Mouse (Mus musculus) lung, postnatal 0 days (tissue): ENCODE data around the gene Rtp4. TPM values are rescaled to one million over a fixed set of nuclear protein-coding genes. Genes with fewer than 3 reads are reported as not detected.

Experiments used
- ATAC-seq: fragments of 200-750 bp; cut with Nextera tagmentation; 2 replicates; pipeline ENCODE4 v1.8.0; 2017; ENCODE audit warnings: moderate library complexity
- DNase-seq: peaks from one replicate; pipeline ENCODE4 v3.0.0-alpha.2; 2016; ENCODE audit warnings: low spot score
- H3K27ac ChIP-seq: fragments of 300-500 bp; sonication (generic); 2 replicates; pipeline ENCODE4 v1.5.1; 2014; ENCODE audit warnings: antibody characterized with exemption, mild to moderate bottlenecking, low read length, mixed read lengths
- H3K27me3 ChIP-seq: fragments of 300-500 bp; sonication (generic); replicated peaks from 2 replicates; pipeline ENCODE4 v1.6.1; 2014; ENCODE audit warnings: low read length, mixed read lengths; ENCODE audit not compliant: insufficient read depth
- H3K36me3 ChIP-seq: fragments of 300-500 bp; sonication (generic); 2 replicates; pipeline ENCODE4 v1.6.1; 2014; ENCODE audit warnings: low read length, mixed read lengths; ENCODE audit not compliant: insufficient read depth
- H3K4me1 ChIP-seq: fragments of 300-500 bp; sonication (generic); 2 replicates; pipeline ENCODE4 v1.6.1; 2014; ENCODE audit warnings: antibody characterized with exemption, low read depth, low read length, mixed read lengths; ENCODE audit not compliant: insufficient read depth
- H3K4me2 ChIP-seq: fragments of 300-500 bp; sonication (generic); replicated peaks from 2 replicates; pipeline ENCODE4 v1.6.1; 2014; ENCODE audit warnings: low read depth, mild to moderate bottlenecking, low read length, moderate library complexity, mixed read lengths
- H3K4me3 ChIP-seq: fragments of 300-500 bp; sonication (generic); 2 replicates; pipeline ENCODE4 v1.5.1; 2014; ENCODE audit warnings: low read depth, low read length
- H3K9ac ChIP-seq: fragments of 300-500 bp; sonication (generic); replicated peaks from 2 replicates; pipeline ENCODE4 v1.6.1; 2014; ENCODE audit warnings: low read depth, mild to moderate bottlenecking
- H3K9me3 ChIP-seq: fragments of 300-500 bp; sonication (generic); 2 replicates; pipeline ENCODE4 v1.6.1; 2016; ENCODE audit warnings: low read length, mixed read lengths
- CTCF ChIP-seq: IDR thresholded peaks from 2 replicates; pipeline ENCODE4 v1.5.1; 2016; ENCODE audit warnings: antibody characterized with exemption, mild to moderate bottlenecking
- EP300 ChIP-seq: IDR thresholded peaks from 2 replicates; pipeline ENCODE4 v1.6.1; 2016; ENCODE audit warnings: antibody characterized with exemption, mild to moderate bottlenecking, control low read depth
- WGBS: fragments of 180-500 bp; shearing (Covaris S2); extraction: QIAGEN DNeasy Blood & Tissue Kit; methylation state at CpG from one replicate; pipeline ENCODE4 v1.1.7; 2014; 5-methylcytosine and 5-hydroxymethylcytosine counted together
- polyA plus RNA-seq: library from polyadenylated mRNA; unstranded; fragments of >200 nt; fragmentation: Nextera tagmentation; extraction: Ambion mirVana; gene quantifications from 2 replicates; pipeline ENCODE4 v1.2.1, GENCODE M21; 2015

Gene Rtp4
- 27.8 and 34.8 TPM in 2 replicates for polyA plus RNA-seq

GRCm38 (mm10) chr16:23520235-23520871 lies at the start of gene Rtp4, which contains the start of gene Masp1:
TSS of gene Rtp4 (plus strand) at chr16:23520291.
TSS of gene Masp1 (minus strand) at chr16:23520815.
- 3% methylated on average over 12 of the region's 12 CpGs for WGBS
- Histone ChIP-seq H3K27ac (no peak within 1 kb of the TSS), H3K27me3 (no peaks in the 10 kb centered on the region), H3K4me1 (no peaks in the 10 kb centered on the region; the same call in 1 of the 2 replicates), H3K4me2 (peak within 1 kb of the TSS; percentile 40), H3K4me3 (no peak within 1 kb of the TSS), H3K9ac (no peak within 1 kb of the TSS), H3K9me3 (no peaks in the 10 kb centered on the region), H3K36me3 (no peaks in the 10 kb centered on the region)
- DNase-seq (peak; percentile 14), ATAC-seq (no peak)
- TF ChIP-seq CTCF (no peak), EP300 (no peak)

- Histone ChIP-seq H3K9ac (no peak overlapping the region), H3K36me3 (no peaks in the 10 kb centered on the region), H3K4me2 (no peak overlapping the region), H3K27ac (no peak overlapping the region), H3K4me1 (no peaks in the 10 kb centered on the region), H3K27me3 (no peaks in the 10 kb centered on the region), H3K4me3 (no peak overlapping the region), H3K9me3 (no peaks in the 10 kb centered on the region)
- ATAC-seq (no peak), DNase-seq (no peak)
- WGBS = 84% methylated on average over 6 of the region's 6 CpGs
- TF ChIP-seq CTCF = no peak
- TF ChIP-seq EP300 = no peak
Observed at GRCm38 (mm10) chr16:23471551-23471950, 48.5 kb upstream of the Rtp4 start.

GRCm38 (mm10) chr16:23472046-23472445 lies 48.0 kb upstream of the Rtp4 start:
- no peak overlapping the region for H3K9ac ChIP-seq
- no peak overlapping the region for H3K4me2 ChIP-seq
- H3K4me1 ChIP-seq = no peaks in the 10 kb centered on the region
- 50% methylated on average over 3 of the region's 3 CpGs for WGBS
- ATAC-seq = no peak
- no peak for DNase-seq
- no peaks in the 10 kb centered on the region for H3K9me3 ChIP-seq
- no peak overlapping the region for H3K4me3 ChIP-seq
- no peaks in the 10 kb centered on the region for H3K27me3 ChIP-seq
- no peak overlapping the region for H3K27ac ChIP-seq
- H3K36me3 ChIP-seq = no peaks in the 10 kb centered on the region
- TF ChIP-seq CTCF (no peak), EP300 (no peak)

- H3K4me2 ChIP-seq = no peak overlapping the region
- H3K9me3 ChIP-seq = no peaks in the 10 kb centered on the region
- ATAC-seq = no peak
- no peaks in the 10 kb centered on the region for H3K4me1 ChIP-seq
- H3K27ac ChIP-seq = no peak overlapping the region
- H3K4me3 ChIP-seq = no peak overlapping the region
- no peak for DNase-seq
- no peak overlapping the region for H3K9ac ChIP-seq
- WGBS = 90% methylated on average over 4 of the region's 4 CpGs
- H3K27me3 ChIP-seq = no peaks in the 10 kb centered on the region
- H3K36me3 ChIP-seq = no peaks in the 10 kb centered on the region
- TF ChIP-seq CTCF (no peak), EP300 (no peak)
Observed at GRCm38 (mm10) chr16:23475651-23476050, 44.4 kb upstream of the Rtp4 start.

GRCm38 (mm10) chr16:23476598-23476997 lies 43.5 kb upstream of the Rtp4 start:
- no peaks in the 10 kb centered on the region for H3K36me3 ChIP-seq

GRCm38 (mm10) chr16:23479872-23480603 lies 40.1 kb upstream of the Rtp4 start:
- no peaks in the 10 kb centered on the region for H3K9me3 ChIP-seq
- H3K27ac ChIP-seq = no peak overlapping the region
- DNase-seq (no peak), ATAC-seq (no peak)
- H3K36me3 ChIP-seq = no peaks in the 10 kb centered on the region
- no peak overlapping the region for H3K4me3 ChIP-seq
- H3K4me1 ChIP-seq = no peaks in the 10 kb centered on the region
- no peaks in the 10 kb centered on the region for H3K27me3 ChIP-seq
- no peak overlapping the region for H3K4me2 ChIP-seq
- no peak overlapping the region for H3K9ac ChIP-seq
- WGBS = 69% methylated on average over 7 of the region's 7 CpGs
- TF ChIP-seq CTCF (no peak), EP300 (no peak)

More at GRCm38 (mm10) chr16:23476598-23476997, 43.5 kb upstream of the Rtp4 start:
- no peak overlapping the region for H3K9ac ChIP-seq
- no peak overlapping the region for H3K4me2 ChIP-seq
- H3K27ac ChIP-seq = no peak overlapping the region
- ATAC-seq = no peak
- no peak for DNase-seq
- H3K9me3 ChIP-seq = no peaks in the 10 kb centered on the region
- no peak overlapping the region for H3K4me3 ChIP-seq
- H3K27me3 ChIP-seq = no peaks in the 10 kb centered on the region
- TF ChIP-seq CTCF = no peak
- TF ChIP-seq EP300 = no peak
- H3K4me1 ChIP-seq = no peaks in the 10 kb centered on the region
